Mouse (Mus musculus): ENCODE results near the gene Tacc2.

DNA sequence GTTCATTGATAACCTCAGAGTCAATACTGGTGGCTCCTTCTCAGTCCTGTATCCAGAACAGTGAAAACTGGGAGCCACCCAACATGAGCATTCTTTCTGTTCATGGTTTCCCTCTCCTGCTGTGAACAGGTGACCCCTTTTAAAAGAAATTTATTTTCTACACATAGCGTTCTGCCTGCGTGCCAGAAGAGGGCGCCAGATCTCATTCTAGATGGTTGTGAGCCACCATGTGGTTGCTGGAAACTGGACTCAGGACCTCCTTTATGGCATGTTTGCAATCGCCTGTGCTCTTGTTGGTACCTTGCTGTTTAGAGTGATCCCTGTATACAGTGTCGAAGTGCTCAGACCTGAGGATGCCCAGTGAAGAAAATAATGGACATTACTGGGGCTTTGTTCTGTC lies 87.4 kb downstream of the Tacc2 start:
- no peak for TF ChIP-seq POLR2A (IDR thresholded peaks at IDR 0.05; ENCODE audit: insufficient read depth, low read length)
- peak; percentile 64 for TF ChIP-seq CTCF (IDR thresholded peaks at IDR 0.05; ENCODE audit: low read depth, low read length)
- TF ChIP-seq EP300 (IDR thresholded peaks at IDR 0.05; ENCODE audit: insufficient read depth, low read depth, low read length) = no peak

All from ES-Bruce4 (cell line).